Mouse (Mus musculus): ENCODE measurements at regions not wholly inside any gene's neighbourhood (a gene's known extent, or its start where the extent isn't known, plus 50 kb on each side); places are given as distances from the start of the nearest gene placed in this dataset.

DNA sequence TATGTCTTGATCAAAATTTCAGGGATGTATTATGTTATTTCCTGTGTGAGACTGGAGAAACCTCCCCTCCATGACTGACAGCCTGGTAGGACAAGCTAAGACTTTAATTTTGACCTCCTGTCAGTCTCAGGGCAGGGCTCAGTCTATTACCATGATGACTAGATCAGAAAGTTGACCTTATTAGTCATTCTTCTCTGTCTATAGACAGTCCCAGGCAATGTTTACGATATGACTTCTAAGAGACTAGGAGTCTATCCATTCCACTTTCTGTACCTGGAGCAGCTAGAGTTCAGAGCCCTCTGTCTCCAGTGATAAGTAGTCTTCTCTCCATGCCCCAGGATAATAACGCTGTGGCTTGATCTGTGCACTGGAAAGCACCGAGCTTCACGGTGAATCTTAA, 107.0 kb upstream of the Bcl6 start:
- DNase-seq (ENCODE audit: low read depth, low spot score), result no peak

GRCm38 (mm10) chr16:24094566-24094965, 105.9 kb upstream of the Bcl6 start:
- DNase-seq (ENCODE audit: low read depth, low spot score), result no peak

DNA sequence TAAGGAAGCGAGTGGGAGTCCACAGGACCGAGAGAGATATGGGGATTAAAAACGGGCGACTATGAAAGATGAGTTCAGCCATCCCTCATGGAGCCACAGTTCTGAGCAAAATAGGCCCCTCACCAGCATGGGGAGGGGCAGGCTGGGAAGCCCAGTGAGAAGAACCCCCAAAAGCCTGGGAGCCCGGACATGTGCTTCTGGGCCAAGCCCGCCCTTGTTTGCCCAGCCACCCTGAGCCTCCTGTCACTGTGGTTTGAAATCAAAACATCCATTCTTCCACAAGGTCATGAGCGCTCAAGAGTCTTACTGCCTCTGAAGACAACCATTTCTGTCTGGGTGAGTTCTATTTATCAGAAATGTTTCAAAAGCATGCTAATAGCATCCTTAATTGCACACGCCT, 105.0 kb upstream of the Bcl6 start:
- DNase-seq (ENCODE audit: low read depth, low spot score), result no peak

DNA sequence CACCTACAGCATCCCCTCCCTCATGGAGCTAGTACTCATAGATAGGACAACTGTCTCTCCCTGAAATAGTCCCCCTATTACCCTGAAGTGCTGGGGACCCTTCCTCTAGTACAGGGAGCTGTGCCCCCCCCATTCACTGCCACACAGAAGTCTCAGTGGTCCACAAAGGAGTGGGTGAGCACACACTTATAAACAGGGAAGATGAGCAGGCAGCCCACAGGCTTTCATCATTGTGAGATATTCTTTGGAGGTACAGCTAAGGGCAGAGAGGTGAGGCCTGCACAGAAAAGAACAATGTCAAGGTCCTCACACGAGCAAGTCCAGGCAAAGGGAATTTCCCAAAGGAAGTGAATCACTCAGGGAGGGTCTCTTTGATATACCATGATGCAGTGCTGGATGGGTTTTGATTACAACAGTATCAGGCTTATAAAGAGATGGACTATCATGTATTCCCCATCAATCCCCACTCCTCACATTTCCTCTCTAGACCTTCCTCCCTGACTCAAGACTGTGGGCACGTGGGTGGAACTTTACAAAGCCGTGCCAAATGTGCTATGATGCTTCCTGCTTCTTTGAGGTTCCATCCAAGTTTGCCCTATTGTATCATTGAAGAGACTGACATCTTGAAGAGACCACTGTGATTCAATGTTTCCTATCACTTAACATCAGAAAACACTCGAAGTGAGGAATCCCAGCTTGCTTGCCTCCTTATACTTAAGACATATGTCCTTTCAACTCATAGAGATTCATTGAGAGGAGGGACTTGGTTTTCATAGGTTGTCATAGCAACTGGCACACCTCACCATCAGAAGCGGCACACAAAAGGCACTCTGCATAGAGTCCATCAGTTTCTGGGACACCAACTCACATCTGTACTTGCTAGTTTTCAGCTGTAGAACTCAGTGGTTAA, 104.2 kb upstream of the Bcl6 start:
- DNase-seq (ENCODE audit: low read depth, low spot score), result peak; percentile 60

- peak; percentile 42 for DNase-seq (ENCODE audit: low read depth, low spot score)
These were observed 103.5 kb upstream of the Bcl6 start for GRCm38 (mm10) chr16:24092136-24092535.

GRCm38 (mm10) chr16:24090981-24091380, 102.3 kb upstream of the Bcl6 start:
- DNase-seq (ENCODE audit: low read depth, low spot score), result no peak

- no peak for DNase-seq (ENCODE audit: low read depth, low spot score)
These were observed 101.4 kb upstream of the Bcl6 start for GRCm38 (mm10) chr16:24089840-24090762.

- DNase-seq (ENCODE audit: low read depth, low spot score), result no peak
These were observed 95.3 kb upstream of the Bcl6 start for GRCm38 (mm10) chr16:24083966-24084365.

DNA sequence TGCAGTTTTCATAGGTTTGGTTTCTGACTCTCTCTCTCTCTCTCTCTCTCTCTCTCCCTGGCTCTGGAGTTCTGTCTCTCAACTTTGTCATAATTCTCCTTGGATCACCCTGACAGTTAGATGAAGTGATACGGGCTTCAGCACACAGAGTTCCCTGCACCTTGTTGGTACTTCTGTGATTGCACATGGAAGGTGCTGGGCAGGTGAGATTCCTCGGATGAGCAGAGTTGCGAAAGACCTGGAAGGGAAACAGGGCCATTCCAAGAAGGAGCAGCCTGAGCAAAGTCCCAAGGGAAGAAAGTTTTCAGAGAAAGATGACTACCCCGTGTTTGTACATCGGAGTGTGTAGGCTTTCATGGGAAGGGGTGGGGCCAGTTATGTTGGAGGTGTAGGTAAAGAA, 91.8 kb upstream of the Bcl6 start:
- no peak for DNase-seq (ENCODE audit: low read depth, low spot score)

- no peak for DNase-seq (ENCODE audit: low read depth, low spot score)
These were observed 90.0 kb upstream of the Bcl6 start for GRCm38 (mm10) chr16:24078622-24079021.

GRCm38 (mm10) chr16:24077428-24077827, 88.8 kb upstream of the Bcl6 start:
- no peak for DNase-seq (ENCODE audit: low read depth, low spot score)

- no peak for DNase-seq (ENCODE audit: low read depth, low spot score)
These were observed 88.1 kb upstream of the Bcl6 start for GRCm38 (mm10) chr16:24076799-24077136.

DNA sequence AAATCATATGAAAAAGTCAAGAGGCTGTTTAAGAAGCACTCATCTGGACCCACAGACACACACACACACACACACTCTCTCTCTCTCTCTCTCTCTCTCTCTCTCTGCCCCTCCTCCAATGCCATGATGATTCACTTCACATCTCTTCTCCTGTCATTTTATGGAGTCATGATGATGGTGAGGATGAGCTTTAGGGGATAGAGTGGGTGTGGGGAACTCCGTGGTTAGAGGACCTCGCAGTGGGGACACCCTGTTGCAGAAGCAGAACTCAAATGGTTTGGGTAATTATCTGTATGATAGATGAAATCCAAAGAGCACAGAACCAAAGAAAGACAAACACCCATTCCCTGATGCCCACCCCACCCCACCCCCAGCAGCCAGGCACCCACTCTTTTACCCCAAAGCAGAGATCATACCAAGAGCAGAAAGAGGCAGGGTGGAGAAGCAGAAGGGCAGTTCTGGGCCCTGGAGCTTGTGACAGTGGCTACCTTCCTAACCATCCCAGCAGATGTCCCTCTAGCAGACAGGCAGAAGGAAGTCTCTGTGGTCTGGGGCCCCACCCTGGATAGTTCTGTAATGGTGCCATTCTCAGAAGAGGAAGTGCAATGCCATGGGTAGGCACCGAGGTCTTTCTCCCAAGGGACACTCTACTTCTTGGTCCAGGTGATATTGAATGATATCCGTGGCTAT, 87.6 kb upstream of the Bcl6 start:
- DNase-seq (ENCODE audit: low read depth, low spot score), result no peak

DNA sequence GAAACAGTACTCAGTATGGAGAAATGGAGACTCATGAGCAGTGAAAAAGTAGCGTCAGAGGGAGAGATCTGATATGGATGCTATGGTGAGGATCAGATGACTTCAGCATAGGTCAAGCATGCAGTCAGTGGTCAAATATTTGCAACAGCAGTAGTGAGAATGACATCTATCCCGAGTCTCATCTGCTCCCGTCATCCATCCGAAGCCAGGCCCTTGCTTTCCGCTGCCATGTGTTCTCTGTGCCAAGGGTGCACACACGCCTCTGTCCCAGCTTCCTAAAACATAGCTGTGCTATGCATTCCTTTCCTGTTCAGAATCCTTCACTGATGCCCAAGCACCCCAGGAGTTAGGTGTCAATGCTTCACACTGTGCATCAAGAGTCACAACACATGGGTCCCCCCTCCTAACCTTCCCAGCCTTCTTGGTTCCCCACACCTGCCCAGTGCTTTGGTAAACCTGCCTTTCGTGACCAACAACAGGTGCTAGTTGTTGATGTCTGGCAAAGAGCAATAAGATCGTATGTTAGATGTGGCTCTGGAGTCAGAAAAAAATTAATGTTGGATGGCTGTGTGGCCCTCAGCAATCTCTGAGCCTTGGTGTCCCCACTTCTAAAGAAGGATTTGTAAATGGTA, 85.1 kb upstream of the Bcl6 start:
- no peak for DNase-seq (ENCODE audit: low read depth, low spot score)

- DNase-seq (ENCODE audit: low read depth, low spot score), result no peak
These were observed 84.4 kb upstream of the Bcl6 start for GRCm38 (mm10) chr16:24073065-24073464.

DNA sequence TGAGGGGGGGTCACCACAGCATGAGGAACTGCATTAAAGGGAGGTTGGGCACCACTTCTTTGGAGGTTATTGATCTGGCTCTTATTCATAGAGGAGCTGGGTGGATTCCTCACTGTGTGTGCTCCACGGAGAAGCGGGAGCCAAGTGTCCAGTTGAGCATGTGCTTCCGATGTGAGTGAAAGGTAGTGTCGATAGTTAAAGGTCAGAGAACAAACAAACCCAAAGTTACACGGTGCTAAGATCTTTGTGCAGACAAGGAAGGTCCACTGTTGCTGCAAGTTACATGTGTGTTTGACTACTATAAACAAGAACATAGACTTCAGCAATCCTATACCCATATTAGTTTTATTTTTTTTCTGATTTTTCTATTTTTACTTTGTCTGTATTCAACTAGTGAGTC, 80.8 kb upstream of the Bcl6 start:
- no peak for DNase-seq (ENCODE audit: low read depth, low spot score)

GRCm38 (mm10) chr16:24068250-24068813, 79.7 kb upstream of the Bcl6 start:
- no peak for DNase-seq (ENCODE audit: low read depth, low spot score)

GRCm38 (mm10) chr16:24062314-24062713, 73.7 kb upstream of the Bcl6 start:
- no peak for DNase-seq (ENCODE audit: low read depth, low spot score)

GRCm38 (mm10) chr16:24061496-24061895, 72.8 kb upstream of the Bcl6 start:
- DNase-seq (ENCODE audit: low read depth, low spot score), result no peak

GRCm38 (mm10) chr16:24059090-24059600, 70.5 kb upstream of the Bcl6 start:
- DNase-seq (ENCODE audit: low read depth, low spot score), result no peak
